In genomic region chr16:51751878-51752277, GRCm38 (mm10) we compare ENCODE assay signal across 15 mouse cellular contexts.
DNase-seq lines count a peak whose midpoint lies in the region; ATAC-seq lines count a peak whose summit lies in the region.
"Had no signal": no experiment of that assay in that cellular context is flagged by ENCODE, and none has a peak within 500 bp of the region (broad histone marks: within the 10 kb centered on the region; RNA-seq: fewer than 3 reads in every experiment).

No protein-coding gene starts in this region.

- no peak overlapping the region for H3K9ac ChIP-seq in kidney, embryonic 16.5 days (replicated peaks; ENCODE audit: low read length)
- H3K9ac ChIP-seq in hindbrain, embryonic 15.5 days: no peak overlapping the region
- no peak overlapping the region for H3K9ac ChIP-seq in neural tube, embryonic 14.5 days (replicated peaks; ENCODE audit: low read depth, low read length)
- H3K9ac ChIP-seq: lung, embryonic 15.5 days had no signal

- ATAC-seq in kidney, embryonic 16.5 days (ENCODE audit: low FRiP score, low TSS enrichment): no peak
- ATAC-seq in hindbrain, embryonic 15.5 days (ENCODE audit: low FRiP score, low read depth): peak; percentile 56; the same call in 1 of the 2 replicates
- ATAC-seq in neural tube, embryonic 14.5 days (ENCODE audit: low read depth): peak; percentile 81
- ATAC-seq: activated CD4-positive, CD25-positive, alpha-beta regulatory T cell, adult 4 months had no signal

- DNase-seq in kidney, postnatal 10 days: peak; percentile 11
- peak; percentile 66 for DNase-seq in embryo, embryonic 11 days
- no peak for DNase-seq in gastrocnemius, postnatal 14 days
- no peak for DNase-seq in left cerebral cortex, postnatal 14 days (ENCODE audit: low spot score in 2 of 2)
- no peak for DNase-seq in layer of hippocampus, postnatal 36 days
- DNase-seq: cerebellum, postnatal 36 days; gastrocnemius, postnatal 10 days; heart, postnatal 10 days; kidney, adult 11 months; left cerebral cortex, postnatal 4 days had no signal

- H3K27ac ChIP-seq in kidney, embryonic 16.5 days (ENCODE audit: low read length): no peak overlapping the region
- H3K27ac ChIP-seq in hindbrain, embryonic 15.5 days (replicated peaks): no peak overlapping the region
- 0 out of 2 replicates have a peak overlapping the region, but pooled peaks have one; percentile 8 for H3K27ac ChIP-seq in neural tube, embryonic 14.5 days (ENCODE audit: low read depth, low read length)
- H3K27ac ChIP-seq: lung, embryonic 15.5 days had no signal

- no peak overlapping the region for H3K4me3 ChIP-seq in kidney, embryonic 16.5 days (ENCODE audit: low read length)
- H3K4me3 ChIP-seq in hindbrain, embryonic 15.5 days: no peak overlapping the region
- no peak overlapping the region for H3K4me3 ChIP-seq in neural tube, embryonic 14.5 days (ENCODE audit: low read depth, low read length)
- H3K4me3 ChIP-seq: lung, embryonic 15.5 days had no signal

- no peaks in the 10 kb centered on the region for H3K4me1 ChIP-seq in kidney, embryonic 16.5 days (ENCODE audit: insufficient read depth, low read length)
- 0 out of 2 replicates have a peak, but pooled peaks cover 4% of the 10 kb centered on the region for H3K4me1 ChIP-seq in hindbrain, embryonic 15.5 days (replicated peaks)
- no peaks in the 10 kb centered on the region for H3K4me1 ChIP-seq in neural tube, embryonic 14.5 days (ENCODE audit: control insufficient read depth, insufficient read depth, low read length)
- H3K4me1 ChIP-seq: lung, embryonic 15.5 days had no signal

- no peaks in the 10 kb centered on the region for H3K27me3 ChIP-seq in kidney, embryonic 16.5 days (ENCODE audit: insufficient read depth, low read length)
- no peaks in the 10 kb centered on the region for H3K27me3 ChIP-seq in hindbrain, embryonic 15.5 days
- no peaks in the 10 kb centered on the region for H3K27me3 ChIP-seq in neural tube, embryonic 14.5 days (ENCODE audit: control insufficient read depth, insufficient read depth, low read length)
- H3K27me3 ChIP-seq: lung, embryonic 15.5 days had no signal

- WGBS in kidney, embryonic 16.5 days: 64% methylated on average over 7 of the region's 7 CpGs
- WGBS in hindbrain, embryonic 15.5 days: 11% methylated on average over 7 of the region's 7 CpGs
- WGBS in neural tube, embryonic 14.5 days: 10% methylated on average over 7 of the region's 7 CpGs

- intact Hi-C loops in gastrocnemius, postnatal 14 days (cut with DNase I; ENCODE audit: low total_unique reads): no loop called here
- intact Hi-C loops in left cerebral cortex, postnatal 14 days (cut with DNase I): no loop called here

- no peaks in the 10 kb centered on the region for H3K9me3 ChIP-seq in kidney, embryonic 16.5 days (ENCODE audit: low read length)
- H3K9me3 ChIP-seq in hindbrain, embryonic 15.5 days: no peaks in the 10 kb centered on the region
- H3K9me3 ChIP-seq in neural tube, embryonic 14.5 days (ENCODE audit: control insufficient read depth, low read length): no peaks in the 10 kb centered on the region
- H3K9me3 ChIP-seq: lung, embryonic 15.5 days had no signal

- no peak overlapping the region for H3K4me2 ChIP-seq in kidney, embryonic 16.5 days (replicated peaks; ENCODE audit: low read depth, low read length)
- H3K4me2 ChIP-seq in hindbrain, embryonic 15.5 days: no peak overlapping the region
- no peak overlapping the region for H3K4me2 ChIP-seq in neural tube, embryonic 14.5 days (ENCODE audit: low read depth, low read length)
- H3K4me2 ChIP-seq: lung, embryonic 15.5 days had no signal

- H3K36me3 ChIP-seq in kidney, embryonic 16.5 days (ENCODE audit: insufficient read depth, low read length): no peaks in the 10 kb centered on the region
- H3K36me3 ChIP-seq in hindbrain, embryonic 15.5 days: no peaks in the 10 kb centered on the region
- no peaks in the 10 kb centered on the region for H3K36me3 ChIP-seq in neural tube, embryonic 14.5 days (ENCODE audit: control insufficient read depth, insufficient read depth, low read length)
- H3K36me3 ChIP-seq: lung, embryonic 15.5 days had no signal

Comparison
In these comparisons a context has a peak if more than half of its experiments do, and no peak if none do; other contexts are left out.
1. DNase-seq: peak in kidney, postnatal 10 days (single experiment) and embryo, embryonic 11 days (single experiment); none in gastrocnemius, postnatal 14 days (single experiment), left cerebral cortex, postnatal 14 days (0 of 2) and layer of hippocampus, postnatal 36 days (0 of 2).